In the genomic region with DNA sequence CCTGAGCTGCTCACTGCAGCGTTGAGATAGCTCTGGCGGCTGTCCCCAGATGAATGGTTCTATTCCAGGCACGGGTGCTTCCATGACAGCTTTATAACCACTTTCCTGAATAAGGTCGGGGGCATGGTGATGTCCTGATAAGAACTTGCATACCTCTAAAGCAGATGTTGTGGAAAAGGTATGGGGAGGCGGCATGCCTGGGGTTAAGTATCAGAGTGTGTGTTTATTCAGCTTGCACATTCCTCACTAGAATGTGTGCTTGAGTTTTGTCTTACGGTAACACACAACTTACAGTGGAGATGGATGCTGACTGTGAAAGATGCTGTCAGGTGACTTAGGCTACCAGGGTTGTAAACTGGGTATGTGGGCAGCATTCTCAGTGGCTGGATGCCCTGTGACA, we compare ENCODE assay signal across 23 mouse cellular contexts.
DNase-seq lines count a peak whose midpoint lies in the region; ATAC-seq and TF ChIP-seq lines count a peak whose summit lies in the region.
"Had no signal": no experiment of that assay in that cellular context is flagged by ENCODE, and none has a peak within 500 bp of the region (broad histone marks: within the 10 kb centered on the region; RNA-seq: fewer than 3 reads in every experiment).

No protein-coding gene starts in this region.

- no peak for ATAC-seq in heart, embryonic 12.5 days (ENCODE audit: insufficient number of reproducible peaks, low FRiP score)
- ATAC-seq in kidney, embryonic 16.5 days (ENCODE audit: low FRiP score, low TSS enrichment): peak; percentile 44; the same call in 1 of the 2 replicates
- no peak for ATAC-seq in lung, postnatal 0 days
- ATAC-seq: forebrain, embryonic 14.5 days; hindbrain, embryonic 16.5 days had no signal

- WGBS in heart, embryonic 12.5 days: 13% methylated on average over 6 of the region's 6 CpGs
- 6% methylated on average over 6 of the region's 6 CpGs for WGBS in kidney, embryonic 16.5 days
- 20% methylated on average over 6 of the region's 6 CpGs for WGBS in lung, postnatal 0 days

- no peaks in the 10 kb centered on the region for H3K9me3 ChIP-seq in heart, embryonic 12.5 days (replicated peaks)
- no peaks in the 10 kb centered on the region for H3K9me3 ChIP-seq in kidney, embryonic 16.5 days (ENCODE audit: low read length)
- no peaks in the 10 kb centered on the region for H3K9me3 ChIP-seq in lung, postnatal 0 days (ENCODE audit: low read length)
- H3K9me3 ChIP-seq: heart, embryonic 15.5 days; liver, embryonic 15.5 days had no signal

- no peak for TF ChIP-seq EP300 in lung, postnatal 0 days (IDR thresholded peaks at IDR 0.05)

- DNase-seq in gastrocnemius, adult 2 months: no peak
- no peak for DNase-seq in gastrocnemius, adult 8-10 months (ENCODE audit: low spot score in 2 of 2)
- DNase-seq in heart, adult 9 months (ENCODE audit: low spot score in 2 of 2): no peak
- DNase-seq in kidney, adult 11 months: no peak
- DNase-seq in lung, postnatal 0 days (ENCODE audit: low spot score): no peak
- DNase-seq in lung, postnatal 4 days: no peak
- DNase-seq: adrenal gland, adult 8-10 months; cerebellum, adult 2 months; cerebellum, postnatal 14 days; gastrocnemius, postnatal 36 days; layer of hippocampus, postnatal 36 days; lung, postnatal 10 days; thymus, adult 2 months; thymus, postnatal 36 days had no signal

- no peaks in the 10 kb centered on the region for H3K27me3 ChIP-seq in heart, embryonic 12.5 days (replicated peaks)
- H3K27me3 ChIP-seq in kidney, embryonic 16.5 days (ENCODE audit: insufficient read depth, low read length): no peaks in the 10 kb centered on the region
- H3K27me3 ChIP-seq in lung, postnatal 0 days (replicated peaks; ENCODE audit: insufficient read depth, low read length): no peaks in the 10 kb centered on the region
- H3K27me3 ChIP-seq: heart, embryonic 15.5 days; liver, embryonic 15.5 days had no signal

- peaks cover 87% of the 10 kb centered on the region for H3K4me1 ChIP-seq in heart, embryonic 12.5 days (replicated peaks)
- H3K4me1 ChIP-seq in kidney, embryonic 16.5 days (ENCODE audit: insufficient read depth, low read length): peaks cover 51% of the 10 kb centered on the region
- peaks cover 12% of the 10 kb centered on the region; the same call in 1 of the 2 replicates for H3K4me1 ChIP-seq in lung, postnatal 0 days (ENCODE audit: insufficient read depth, low read depth, low read length)
- H3K4me1 ChIP-seq: liver, embryonic 15.5 days had no signal

- no peak for TF ChIP-seq CTCF in gastrocnemius, adult 2 months (IDR thresholded peaks at IDR 0.05)
- no peak for TF ChIP-seq CTCF in lung, postnatal 0 days (IDR thresholded peaks at IDR 0.05)

- H3K4me3 ChIP-seq in gastrocnemius, adult 2 months: no peak overlapping the region
- H3K4me3 ChIP-seq in heart, embryonic 12.5 days: no peak overlapping the region
- no peak overlapping the region for H3K4me3 ChIP-seq in kidney, embryonic 16.5 days (ENCODE audit: low read length)
- H3K4me3 ChIP-seq in lung, postnatal 0 days (ENCODE audit: low read depth, low read length): no peak overlapping the region
- H3K4me3 ChIP-seq: heart, embryonic 15.5 days; liver, embryonic 15.5 days; myocyte had no signal

- no peak overlapping the region for H3K9ac ChIP-seq in heart, embryonic 12.5 days
- H3K9ac ChIP-seq in kidney, embryonic 16.5 days (replicated peaks; ENCODE audit: low read length): no peak overlapping the region
- no peak overlapping the region for H3K9ac ChIP-seq in lung, postnatal 0 days (replicated peaks; ENCODE audit: low read depth)
- H3K9ac ChIP-seq: heart, embryonic 15.5 days; liver, embryonic 15.5 days had no signal

- H3K36me3 ChIP-seq in heart, embryonic 12.5 days: no peaks in the 10 kb centered on the region
- no peaks in the 10 kb centered on the region for H3K36me3 ChIP-seq in kidney, embryonic 16.5 days (ENCODE audit: insufficient read depth, low read length)
- no peaks in the 10 kb centered on the region for H3K36me3 ChIP-seq in lung, postnatal 0 days (ENCODE audit: insufficient read depth, low read length)
- H3K36me3 ChIP-seq: G1E; heart, embryonic 15.5 days; liver, embryonic 15.5 days had no signal

- peak overlapping the region; percentile 86 for H3K27ac ChIP-seq in gastrocnemius, adult 2 months
- H3K27ac ChIP-seq in heart, embryonic 12.5 days (ENCODE audit: poor library complexity, severe bottlenecking): peak overlapping the region; percentile 51
- H3K27ac ChIP-seq in kidney, embryonic 16.5 days (ENCODE audit: low read length): peak overlapping the region; percentile 4; the same call in 1 of the 2 replicates
- peak overlapping the region; percentile 32; the same call in 1 of the 2 replicates for H3K27ac ChIP-seq in lung, postnatal 0 days (ENCODE audit: low read length)
- H3K27ac ChIP-seq: heart, embryonic 15.5 days; liver, embryonic 15.5 days had no signal

- no peak overlapping the region for H3K4me2 ChIP-seq in heart, embryonic 12.5 days
- H3K4me2 ChIP-seq in kidney, embryonic 16.5 days (replicated peaks; ENCODE audit: low read depth, low read length): no peak overlapping the region
- H3K4me2 ChIP-seq in lung, postnatal 0 days (replicated peaks; ENCODE audit: low read depth, low read length): no peak overlapping the region
- H3K4me2 ChIP-seq: heart, embryonic 15.5 days; liver, embryonic 15.5 days; midbrain, embryonic 11.5 days had no signal

- intact Hi-C loops in gastrocnemius, adult 2 months (cut with DNase I): loop anchor here (5.0 kb wide), 1 partner anchor 95 kb away; no protein-coding TSS in a partner anchor

Comparison
In these comparisons a context has a peak if more than half of its experiments do, and no peak if none do; other contexts are left out.
1. H3K27ac ChIP-seq: peak in every context shown above with its lines; median percentile 86 in gastrocnemius, adult 2 months; 51 in heart, embryonic 12.5 days; 32 in lung, postnatal 0 days; 4 in kidney, embryonic 16.5 days.